Mouse (Mus musculus) olfactory bulb, adult 2 months (tissue): ENCODE results near the gene Zkscan7.

Experiments used
- CTCF ChIP-seq: fragments of 200-500 bp; IDR thresholded peaks from 2 replicates; pipeline ENCODE4 v1.5.1; 2012; ENCODE audit warnings: low read depth, mild to moderate bottlenecking, low read length, moderate library complexity; ENCODE audit not compliant: insufficient read depth
- POLR2A ChIP-seq: fragments of 200-500 bp; IDR thresholded peaks from 2 replicates; pipeline ENCODE4 v1.6.1; 2012; ENCODE audit warnings: mild to moderate bottlenecking, low read depth, low read length, moderate library complexity; ENCODE audit not compliant: insufficient read depth

DNA sequence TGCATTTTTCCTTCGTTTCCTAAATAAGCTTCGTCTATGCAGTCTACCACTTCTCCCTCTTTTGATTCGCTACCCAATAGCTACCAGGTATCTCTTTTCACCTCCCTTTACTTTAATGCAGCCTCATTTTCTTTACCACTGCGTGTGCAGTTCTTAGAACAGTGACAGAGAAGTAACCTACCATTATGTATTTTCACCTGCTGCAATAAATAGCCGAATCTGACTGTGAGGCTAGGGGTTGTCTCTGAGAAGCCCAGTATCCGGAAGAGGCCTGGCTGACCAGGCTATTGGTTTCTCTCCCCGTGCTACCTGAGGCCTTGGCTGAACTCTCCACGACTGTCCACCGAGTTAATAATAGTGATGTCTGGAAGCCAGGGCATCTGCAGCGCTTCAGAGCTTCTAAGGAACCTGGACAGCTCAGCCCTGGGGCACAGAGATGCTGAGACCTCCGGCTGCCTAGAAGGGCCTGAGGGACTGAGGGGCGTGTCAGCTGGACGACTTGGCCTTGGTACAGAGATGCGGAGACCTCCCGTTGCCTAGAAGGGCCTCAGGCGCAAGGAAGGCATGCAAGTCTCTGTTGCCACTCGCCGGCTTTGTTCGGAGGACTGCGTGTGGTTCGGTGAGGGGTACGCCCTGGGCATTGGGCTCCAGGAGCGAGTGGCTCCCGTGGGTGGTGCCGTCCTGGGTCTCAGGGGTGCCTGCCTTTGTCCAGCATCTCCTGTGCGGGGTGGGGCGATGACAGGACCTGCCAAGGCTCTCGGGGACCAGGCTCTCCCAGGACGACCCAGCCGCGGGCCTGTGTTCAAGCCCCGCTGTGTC lies 17.4 kb downstream of the Zkscan7 start:
- TF ChIP-seq CTCF = no peak
- 0 out of 2 replicates have a peak, but pooled peaks have one; percentile 19 for TF ChIP-seq POLR2A
